Mouse (Mus musculus): ENCODE results near the gene Pigw.

DNA sequence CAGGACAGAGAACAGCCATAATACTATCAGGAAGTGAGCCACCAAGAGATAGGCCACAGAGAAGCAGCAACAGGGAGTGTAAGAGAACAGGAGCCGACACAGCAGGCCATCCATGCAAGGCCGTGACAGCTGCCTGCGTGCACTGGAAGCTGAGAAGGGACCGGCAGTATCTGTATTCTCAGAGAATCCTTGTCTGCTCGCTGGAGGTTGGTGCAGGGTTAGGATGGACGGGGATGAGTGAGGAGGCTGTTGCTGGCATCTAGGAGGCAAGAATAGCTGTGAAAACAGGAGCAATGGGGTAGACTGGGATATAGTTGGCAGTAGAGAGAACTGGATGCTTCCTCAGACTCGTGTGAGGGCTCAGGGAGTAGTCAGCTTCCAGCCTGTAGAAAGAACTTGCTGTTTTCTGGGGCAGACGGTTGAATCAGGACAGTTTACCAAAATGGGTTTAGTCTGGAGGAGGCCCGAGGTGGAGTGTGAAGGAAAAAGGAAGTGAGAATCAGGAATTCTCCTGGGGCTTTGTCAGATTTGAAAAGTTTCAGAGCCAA, 24.6 kb upstream of the Pigw start:
- TF ChIP-seq CTCF (IDR thresholded peaks at IDR 0.05; ENCODE audit: low read depth, low read length), result no peak
- no peak for TF ChIP-seq POLR2A (IDR thresholded peaks at IDR 0.05; ENCODE audit: extremely low read depth, insufficient read depth, low read length)
